Mouse (Mus musculus) left cerebral cortex, adult 8-10 months (tissue): ENCODE measurements at regions not wholly inside any gene's neighbourhood (a gene's known extent, or its start where the extent isn't known, plus 50 kb on each side); places are given as distances from the start of the nearest gene placed in this dataset.

Experiments
- DNase-seq, 2 experiments: peaks; one replicate each; pipeline ENCODE4 v3.0.0; 2022; ENCODE audit warnings: low spot score in 2 of 2

DNA sequence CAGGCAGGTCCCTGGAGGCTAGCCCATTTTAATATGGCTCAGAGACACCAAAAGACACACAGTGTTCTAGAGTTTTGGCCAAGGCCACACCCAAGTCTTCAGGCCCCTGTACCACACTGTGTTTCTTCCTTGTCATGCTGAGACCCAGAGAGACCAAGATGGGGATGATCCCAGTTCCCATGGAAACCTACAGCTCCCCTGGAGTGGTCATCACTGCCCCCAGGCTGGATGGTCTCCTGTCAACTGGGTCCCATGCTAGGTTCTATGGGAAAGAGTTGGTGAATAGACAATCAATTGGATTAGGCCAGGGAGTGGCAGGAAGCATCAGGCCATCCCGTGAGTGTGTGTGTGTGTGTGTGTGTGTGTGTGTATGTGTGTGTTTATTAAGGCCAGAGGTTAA, 80.5 kb upstream of the Tle3 start:
- no peak for DNase-seq

DNA sequence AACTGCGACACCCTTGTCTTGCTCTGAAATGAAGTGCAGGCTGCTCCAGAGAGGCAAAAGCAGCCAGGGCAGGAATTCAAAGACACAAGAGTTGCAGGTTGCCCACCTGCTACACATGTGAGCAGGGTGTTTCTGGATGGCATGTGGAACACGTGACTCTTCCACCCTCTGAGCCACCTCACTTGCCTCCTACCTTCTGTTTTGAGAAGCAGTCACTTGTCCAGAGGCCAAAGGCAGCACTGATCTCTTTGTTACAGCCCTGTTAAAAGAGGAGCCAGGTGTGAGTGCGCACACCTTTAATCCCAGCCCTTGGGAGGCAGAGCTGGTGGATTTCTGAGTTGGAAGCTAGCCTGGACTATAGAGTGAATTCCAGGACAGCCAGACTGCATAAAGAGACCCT, 79.7 kb upstream of the Tle3 start:
- no peak for DNase-seq

DNA sequence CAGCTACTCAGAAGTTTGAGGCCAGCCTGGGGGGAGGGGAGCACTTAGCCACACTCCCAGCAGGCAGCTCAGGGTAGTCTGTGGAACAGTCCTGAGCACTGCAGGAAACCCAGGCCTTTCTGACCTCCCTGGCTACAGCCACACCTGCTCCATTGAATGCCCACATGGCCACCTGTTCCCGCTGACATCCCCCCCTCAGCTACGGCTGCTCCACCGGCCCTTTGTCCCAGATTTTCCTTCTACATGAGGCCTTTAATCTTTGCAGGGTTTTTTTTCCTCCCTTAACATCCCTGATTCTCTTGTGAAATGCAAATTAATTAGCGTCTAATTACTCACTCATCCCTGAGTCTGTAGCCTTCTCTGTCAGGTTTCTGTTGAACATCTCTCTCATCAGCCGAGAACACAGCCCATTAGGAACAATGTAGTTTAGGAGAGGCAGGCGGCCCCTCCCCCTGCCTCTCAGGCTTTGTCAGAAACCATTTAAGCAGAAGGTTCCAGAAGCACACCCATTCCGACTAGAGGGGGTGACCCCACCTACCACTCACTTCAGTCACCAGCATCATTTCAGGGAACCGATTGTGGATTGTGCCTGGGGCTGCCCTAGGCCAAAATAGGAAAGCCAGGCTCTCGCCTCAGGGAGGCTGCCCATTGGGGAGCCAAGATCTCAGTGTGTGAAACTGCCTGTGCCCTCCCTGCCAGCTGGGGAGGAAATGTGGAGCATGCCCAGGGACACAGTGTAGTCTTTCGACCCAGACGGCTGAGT, 78.8 kb upstream of the Tle3 start:
- no peak for DNase-seq

DNA sequence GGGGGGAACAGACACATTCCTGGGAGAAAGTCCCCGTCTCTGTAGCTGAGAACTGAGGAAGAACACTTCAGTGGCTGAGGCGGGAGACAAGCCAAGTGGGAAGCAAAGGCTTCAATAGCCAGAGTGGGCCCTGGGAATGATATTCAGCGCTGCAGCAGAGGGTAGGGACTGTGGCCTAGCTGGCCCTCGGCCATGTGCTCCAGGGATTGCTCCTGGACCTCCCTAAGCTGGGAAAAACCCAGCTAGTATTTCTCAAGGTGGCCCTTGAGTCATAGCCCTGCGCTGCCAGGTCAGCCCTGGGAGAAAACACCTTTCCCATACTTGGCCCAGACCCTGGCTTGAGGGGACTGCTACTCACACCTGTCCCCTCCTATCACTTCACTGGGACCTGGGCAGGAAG, 77.2 kb upstream of the Tle3 start:
- no peak for DNase-seq

DNA sequence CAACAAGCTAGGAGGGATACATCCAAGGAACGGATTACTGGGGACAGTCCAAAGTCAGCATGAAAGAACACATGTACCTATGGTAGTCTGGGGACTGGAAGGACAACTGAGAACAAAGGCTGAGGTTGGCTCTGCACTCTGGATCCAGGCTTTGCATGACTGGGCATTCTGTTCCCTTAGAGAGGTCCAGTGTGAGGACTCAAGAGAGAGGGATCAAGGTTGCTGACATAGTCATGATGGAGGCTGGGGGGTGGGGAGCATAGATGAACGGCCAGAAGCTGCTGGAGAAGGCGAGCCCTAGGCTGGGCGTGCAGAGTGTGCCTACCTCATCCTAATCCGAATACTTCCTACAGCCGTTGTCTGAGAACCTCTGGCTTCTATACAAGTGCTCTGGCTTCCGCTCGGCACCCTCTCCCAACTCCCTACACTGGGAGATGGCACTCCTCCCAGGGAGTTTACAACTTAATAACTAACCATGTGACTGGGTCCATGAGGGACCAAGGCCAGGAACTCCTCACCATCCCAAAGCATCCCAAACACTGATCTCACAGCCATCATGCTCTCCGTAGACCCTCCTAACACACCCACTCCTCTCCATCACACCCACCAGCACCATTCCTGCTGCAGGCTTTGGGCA, 75.7 kb upstream of the Tle3 start:
- DNase-seq: no peak

DNA sequence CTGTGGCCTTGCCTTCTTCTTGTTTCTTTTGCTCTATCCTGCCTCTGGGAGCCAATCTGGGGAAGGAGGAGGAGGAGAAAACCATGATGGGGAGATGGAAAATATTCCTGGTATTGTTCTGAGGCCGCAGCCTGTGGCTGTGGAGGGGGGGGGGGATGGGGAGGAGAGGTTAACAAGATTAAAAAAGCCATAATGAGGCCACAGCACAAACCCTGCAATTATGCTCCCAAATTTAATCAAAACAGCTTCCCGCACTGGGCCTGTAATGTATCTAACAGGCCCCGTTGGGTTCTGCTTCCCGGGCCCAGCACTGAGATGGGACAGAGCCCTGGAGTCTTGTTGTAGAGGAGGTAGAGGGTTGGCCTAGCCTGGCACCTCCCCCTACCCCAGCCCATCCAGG, 74.8 kb upstream of the Tle3 start:
- no peak for DNase-seq

DNA sequence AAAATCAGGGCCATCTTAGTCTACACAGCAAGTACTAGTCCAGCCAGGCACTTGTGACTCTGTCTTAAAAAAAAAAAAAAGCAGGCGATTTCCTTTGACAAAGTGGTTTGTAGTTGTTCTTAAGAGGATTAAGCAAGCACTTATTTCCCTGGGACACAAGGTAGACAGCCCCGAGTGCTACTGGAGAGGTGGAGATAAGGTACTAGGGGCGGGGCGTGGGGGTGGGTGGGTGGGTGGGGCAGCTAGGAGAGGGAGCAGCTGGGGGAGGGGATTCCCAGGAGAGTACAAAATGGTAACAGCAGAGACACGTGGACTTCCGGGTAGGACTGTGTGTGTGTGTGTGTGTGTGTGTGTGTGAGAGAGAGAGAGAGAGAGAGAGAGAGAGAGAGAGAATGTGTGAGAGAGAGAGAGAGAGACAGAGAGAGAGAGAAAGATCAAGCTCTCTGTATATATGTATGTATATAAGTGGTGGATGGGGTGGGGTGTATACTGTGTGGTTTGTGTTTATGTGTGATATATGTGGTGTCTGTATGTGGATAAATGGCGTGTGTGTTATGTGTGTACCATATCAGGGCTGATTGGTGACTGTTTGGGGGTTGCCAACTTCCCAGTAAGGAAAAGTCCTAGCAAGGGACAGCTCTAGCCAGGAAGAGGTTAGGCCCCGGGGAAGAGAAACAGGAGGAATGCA, 72.1 kb upstream of the Tle3 start:
- no peak for DNase-seq

DNA sequence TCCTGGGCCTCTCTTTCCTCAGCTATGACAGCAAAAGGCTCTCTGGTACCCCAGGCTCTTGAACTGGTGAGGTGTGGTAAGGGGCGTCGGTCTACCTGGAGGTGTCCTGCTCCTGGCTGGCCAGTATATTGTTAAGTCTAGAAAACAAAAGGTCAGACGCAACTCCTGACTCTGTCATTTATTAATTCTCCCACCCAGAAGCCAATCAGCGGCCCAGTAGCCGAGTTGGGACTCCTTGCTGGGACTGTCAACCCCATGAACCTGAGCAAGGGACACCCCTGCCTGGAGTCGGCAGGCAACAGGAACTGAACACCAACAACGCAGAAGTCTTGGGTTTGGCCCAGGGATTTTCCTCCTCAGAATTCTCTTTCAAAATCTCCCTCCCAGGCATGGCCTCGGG, 71.1 kb upstream of the Tle3 start:
- DNase-seq: no peak

DNA sequence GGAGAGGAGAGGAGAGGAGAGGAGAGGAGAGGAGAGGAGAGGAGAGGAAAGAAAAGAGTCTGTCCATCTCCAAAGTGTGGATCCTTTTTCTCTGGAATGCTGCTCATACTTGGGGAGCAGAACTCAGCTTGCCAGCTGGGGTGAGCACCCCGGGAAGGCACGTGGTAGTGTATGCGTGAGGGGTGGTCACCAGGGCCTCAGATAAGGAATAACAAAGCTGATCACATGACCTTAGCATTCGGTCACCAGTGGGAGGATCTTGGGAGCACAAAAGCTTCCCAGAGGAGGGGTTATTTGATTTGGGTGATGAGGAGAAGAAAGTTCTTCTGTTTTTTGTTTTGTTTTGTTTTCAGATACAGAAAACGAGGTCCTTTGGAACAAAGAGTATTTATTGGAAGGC, 69.4 kb upstream of the Tle3 start:
- no peak for DNase-seq

DNA sequence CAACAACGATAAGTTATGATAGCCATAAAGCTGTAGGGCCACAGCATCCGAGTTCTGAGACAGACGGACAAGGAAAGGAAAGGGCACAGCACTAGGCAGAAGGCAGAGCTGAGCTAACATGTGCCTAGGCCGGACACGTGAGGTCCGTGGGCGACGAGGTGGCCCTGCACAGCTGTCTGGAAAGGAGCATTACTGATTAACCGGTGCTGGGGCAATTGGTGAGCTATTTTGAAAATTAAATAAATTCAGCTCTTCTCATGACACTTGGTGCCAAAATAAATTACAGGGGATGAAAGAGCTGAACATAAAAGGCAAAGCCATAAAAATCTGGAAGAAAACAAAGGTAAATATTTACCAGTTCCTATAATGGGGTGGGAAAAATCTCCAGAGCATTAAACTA, 65.9 kb upstream of the Tle3 start:
- DNase-seq: no peak

DNA sequence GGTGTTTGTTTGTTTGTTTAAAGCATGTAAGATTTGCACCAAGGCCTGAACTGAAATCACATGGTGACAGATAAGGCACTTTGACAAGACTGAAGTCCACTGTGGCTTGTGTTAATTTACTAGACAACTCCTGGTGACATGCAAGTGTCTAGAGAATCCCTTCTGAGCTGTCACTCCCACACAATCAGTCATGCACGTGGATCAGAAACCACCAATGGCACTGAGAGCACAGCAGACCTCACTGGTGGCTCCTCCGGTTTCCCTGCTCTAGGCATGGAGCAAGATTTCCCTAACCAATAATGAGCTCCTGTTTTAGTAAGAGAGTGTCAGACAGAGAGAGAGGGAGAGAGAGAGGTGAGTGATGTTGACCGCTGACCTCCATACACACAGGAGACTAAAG, 63.1 kb upstream of the Tle3 start:
- no peak for DNase-seq

DNA sequence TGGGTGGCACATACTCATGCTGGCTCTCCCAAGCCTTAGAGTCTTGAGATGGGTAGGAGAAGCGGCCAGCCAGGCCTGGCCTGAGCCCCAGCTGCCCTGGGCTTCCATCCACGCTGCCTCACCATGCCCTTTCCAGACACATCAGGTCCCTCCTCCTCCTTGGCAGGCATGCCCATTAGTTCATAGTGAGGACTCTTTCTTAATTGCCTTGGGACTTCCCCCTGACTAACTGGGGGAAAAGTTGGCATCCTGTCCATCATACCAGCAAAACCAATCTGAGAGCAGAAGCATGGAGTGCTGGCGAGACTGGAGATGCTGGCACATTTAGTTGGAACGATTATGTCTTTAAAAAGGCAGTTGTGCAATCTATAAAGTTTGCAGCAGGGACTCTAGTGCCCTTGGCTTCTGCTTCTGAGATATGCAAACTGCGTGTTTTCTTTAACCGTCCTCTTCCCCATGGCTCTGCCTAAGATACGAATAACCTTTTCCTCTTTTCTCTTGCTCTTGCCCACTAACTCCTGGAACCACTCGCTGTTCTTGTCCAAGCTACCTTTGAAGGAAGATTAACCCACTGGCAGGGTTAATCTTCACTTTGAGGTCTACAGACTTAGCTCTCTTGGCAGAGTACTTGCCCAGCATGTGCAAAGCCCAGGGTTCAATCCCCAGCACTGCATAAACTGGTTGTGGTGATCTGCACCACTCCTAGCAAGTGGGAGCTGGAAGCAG, 62.2 kb upstream of the Tle3 start:
- DNase-seq: peak in 1 of 2 experiments; percentile 19

DNA sequence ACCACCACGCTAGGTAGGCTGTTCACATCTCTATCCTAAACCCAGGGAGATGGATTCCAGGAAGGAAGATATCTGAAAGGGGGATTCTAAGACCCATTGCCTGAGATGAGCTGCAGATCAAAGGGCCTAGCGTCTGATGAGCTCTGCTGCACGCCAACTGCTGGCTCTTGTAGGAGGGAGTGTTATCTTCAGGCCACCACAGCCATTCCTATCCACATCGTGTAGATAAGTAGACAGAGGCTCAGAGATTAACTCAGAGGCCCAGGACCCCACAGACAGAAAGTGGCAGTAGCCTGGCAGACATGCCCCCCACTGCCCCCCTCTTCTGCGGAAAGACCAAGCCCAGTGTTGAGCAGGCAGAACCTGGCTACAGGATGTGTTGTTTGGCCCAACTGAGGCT, 61.6 kb upstream of the Tle3 start:
- DNase-seq: no peak

DNA sequence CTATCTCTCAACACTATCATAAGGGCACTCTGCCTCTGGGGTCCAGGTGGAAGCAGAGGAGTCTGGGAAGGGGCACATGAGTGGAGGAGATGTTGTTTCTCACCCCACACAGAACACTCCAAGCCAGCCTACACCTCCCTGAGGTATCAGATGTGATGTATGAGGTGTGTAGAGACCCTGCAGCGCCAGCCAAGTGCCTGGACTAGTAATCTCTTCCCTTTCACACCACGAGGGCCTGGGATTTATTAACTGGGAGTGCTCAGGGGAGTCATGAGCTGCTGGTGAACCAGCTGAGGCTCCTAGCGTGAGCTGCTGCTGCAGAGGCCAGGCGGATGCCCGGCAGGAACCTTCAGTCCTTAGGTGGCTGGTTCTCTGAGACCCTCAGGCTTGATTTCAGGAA, 60.6 kb upstream of the Tle3 start:
- no peak for DNase-seq

DNA sequence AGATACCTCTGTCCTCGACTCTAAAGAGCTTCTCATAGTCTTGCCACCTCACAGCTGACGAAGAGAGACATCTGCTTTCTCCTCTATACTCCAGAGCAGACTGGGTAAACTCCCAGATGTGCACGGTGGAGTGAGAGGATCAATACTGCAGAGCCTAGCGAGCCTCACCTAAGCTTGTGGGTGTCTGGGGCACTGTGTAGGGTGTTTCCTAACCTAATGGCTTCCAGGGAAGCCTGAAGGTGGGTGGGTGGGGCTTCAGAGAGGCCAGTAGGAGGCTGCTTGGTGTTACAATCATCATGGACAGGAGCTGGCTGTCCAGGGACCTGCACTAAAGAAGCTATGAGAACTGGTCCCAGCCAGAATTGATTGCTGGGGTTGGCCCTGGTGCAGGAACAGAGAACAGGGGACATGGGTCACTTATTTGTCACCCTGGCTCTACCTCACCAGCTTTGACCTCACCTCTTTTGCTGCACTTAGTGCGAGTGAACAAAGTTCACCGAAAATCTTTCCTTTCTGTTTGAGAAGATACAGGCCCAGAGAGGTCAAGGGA, 57.5 kb upstream of the Tle3 start:
- no peak for DNase-seq

DNA sequence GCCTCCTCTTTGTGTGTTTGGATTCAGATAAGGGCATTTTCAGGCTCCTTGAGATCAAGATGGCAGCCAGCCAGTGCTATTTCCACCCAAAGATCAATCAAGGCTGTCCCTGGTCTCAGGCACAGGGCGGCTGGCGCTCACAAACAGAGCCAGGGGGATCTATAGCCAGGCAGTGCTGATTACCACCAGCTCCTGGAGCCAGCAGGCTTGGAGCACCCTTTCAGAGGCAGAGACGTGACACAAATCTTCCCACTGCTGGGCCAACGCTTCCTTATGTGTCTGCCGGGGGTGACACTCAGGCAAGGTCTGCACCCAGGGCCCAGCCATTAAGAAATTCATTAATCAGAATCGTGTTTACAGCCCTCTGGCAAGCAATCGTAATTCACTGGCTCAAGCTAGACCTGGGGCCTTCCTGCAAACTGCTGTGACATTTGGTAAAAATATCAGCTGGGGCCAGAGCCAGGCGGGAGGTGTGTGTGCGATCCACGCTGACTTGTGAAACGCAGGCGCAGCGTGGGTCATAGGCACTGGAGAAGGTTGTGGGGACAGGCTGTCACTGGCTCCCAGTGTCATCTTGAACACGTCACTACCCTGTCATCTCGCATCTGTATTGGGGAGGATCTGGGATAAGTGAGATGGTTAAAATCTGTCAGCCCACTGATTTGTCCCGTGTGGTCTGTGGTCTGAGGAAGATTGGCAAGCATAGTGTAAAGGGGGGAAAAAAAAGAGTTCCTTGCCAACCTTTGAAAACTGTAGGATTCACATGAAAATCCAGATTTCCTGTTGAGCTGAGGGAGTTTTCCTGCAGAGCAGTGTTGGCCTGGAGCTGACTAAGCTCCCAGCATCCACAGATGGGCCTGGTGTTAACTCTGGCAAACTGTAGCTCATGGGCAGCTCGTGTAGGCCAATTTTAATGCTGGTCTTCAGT, 56.5 kb upstream of the Tle3 start:
- no peak for DNase-seq

DNA sequence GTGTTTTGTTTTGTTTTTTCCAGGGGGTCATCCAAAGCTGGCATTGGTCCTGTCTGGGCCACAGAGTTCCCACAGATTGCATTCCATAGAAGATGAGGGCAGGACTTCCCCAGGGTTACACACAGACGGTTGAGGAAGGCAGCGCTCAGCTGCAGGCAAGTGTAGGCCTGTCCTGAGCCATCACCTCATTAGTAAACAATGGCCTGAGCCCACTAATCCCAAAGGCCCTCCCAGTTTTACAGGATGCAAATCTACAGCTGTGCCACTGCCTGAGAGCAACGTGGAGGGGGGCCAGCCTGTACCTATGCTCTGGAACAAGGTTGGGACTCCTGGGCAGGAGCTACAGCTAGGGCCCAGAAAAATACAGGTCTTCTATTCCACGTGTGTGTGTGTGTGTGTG, 55.7 kb upstream of the Tle3 start:
- no peak for DNase-seq

DNA sequence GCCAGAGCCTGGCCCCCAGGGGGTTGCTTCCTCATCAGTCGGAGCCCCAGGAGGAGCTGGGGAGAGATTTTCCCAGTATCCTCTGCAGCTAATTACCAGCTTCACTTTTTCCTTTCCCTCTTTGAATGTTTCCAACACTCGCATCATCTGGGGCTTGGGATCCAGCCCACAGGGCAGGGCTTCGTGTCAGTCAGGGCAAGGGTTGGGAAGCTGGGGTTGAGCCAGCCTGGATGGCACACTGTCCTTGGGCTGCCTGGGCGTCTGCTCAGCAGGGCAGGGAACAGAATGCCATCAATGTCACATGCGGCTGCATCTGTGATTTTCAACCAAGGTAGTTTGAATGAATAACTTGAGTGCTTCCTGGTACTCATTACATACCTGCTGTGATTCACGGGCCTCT, 52.4 kb upstream of the Tle3 start:
- no peak for DNase-seq

DNA sequence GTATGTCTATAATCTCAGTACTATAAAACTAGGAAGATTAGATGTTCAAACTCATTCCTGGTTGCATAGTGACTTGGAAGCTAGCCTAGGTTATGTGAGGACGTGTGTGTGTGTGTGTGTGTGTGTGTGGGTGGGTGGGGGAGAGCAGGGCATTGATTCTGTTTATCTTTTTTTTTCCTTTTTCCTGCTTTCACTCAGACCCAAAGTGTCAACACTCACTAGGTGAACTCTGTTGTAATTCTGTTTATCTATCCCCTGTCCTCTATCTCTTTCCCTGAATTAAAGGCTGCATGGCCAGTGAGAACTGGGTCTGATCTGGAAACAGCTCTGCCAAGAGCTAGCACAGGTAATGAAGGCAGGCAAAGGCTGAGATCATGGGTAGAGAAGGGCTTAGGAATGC, 50.9 kb upstream of the Tle3 start:
- no peak for DNase-seq

DNA sequence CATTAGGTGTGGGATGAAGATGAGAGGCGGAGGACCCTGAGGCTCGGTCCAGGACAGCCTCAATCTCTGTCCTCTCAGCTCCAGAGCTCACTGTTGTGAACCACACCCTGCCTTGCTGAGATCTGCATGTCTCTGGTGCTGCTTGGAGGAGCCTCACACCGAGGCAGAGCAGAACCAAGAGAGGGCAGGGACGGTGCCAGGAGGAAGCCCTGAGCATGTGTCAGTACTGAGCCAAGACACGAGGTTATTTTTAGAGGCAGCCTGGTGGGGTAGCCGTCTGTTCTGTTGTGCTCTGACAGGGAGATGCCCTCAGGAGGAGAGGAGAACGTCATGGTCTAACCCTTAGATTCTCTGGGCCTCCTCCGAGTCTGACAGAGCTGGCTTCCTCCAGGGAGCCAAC, 50.3 kb upstream of the Tle3 start:
- DNase-seq: no peak

DNA sequence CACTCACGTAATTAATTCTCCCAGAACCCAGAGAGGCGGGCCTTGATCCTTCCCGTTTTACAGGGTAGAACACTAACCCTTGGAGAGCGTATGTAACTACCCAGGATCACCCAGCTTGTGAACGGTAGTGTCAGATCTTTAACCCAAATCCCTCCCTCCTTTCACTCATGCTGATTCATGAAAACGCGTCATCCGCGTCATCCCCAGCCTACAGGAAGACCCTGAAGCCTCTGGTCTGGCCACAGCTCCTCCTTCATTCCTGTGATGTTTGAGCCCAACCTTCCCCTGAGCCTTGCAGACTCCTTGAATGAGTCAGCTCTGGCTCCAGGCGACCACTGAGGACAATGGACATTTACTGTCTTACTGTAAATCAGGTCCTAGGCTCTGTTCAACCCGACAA, 49.8 kb upstream of the Tle3 start:
- no peak for DNase-seq
